8 mouse cellular contexts compared by ENCODE assay signal in the genomic region with DNA sequence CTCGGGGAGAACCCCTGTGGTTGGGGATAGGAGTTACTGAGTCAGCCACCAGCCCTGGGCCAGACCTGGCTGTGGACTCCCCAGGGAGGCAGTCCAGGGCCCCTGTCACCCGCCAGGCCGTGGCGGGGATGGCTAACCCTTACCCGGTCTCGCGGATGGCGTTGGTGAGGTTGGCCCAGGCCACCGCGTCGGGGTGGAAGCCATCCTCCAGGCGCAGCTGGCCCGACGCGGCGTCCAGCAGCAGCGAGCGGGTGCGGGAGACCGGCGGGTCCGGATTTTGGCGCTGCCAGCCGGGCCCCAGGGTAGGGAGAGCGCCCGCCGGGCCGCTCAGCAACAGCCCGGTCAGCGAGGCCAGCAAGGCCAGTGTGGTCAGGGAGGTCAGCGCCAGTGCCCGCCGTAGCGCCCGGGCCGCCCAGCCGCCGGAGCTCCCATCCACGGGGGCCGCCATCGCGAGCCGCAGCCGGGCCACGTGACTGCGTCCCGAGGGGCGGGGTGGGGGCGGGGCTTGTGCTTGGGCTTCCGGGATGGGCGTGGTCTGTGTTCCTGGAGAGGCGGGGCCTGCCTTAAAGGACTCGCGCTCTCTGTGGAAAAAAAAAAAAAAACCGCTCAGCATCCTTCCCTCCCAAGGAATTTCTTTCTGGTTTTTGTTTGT. TPM values are rescaled to one million over a fixed set of nuclear protein-coding genes. Genes with fewer than 3 reads are reported as not detected.
A peak's percentile ranks its signal among the peaks of the same experiment; 100 is the strongest.
DNase-seq lines count a peak whose midpoint lies in the region; ATAC-seq and TF ChIP-seq lines count a peak whose summit lies in the region.

A gene (minus strand): TSS at position 482 of the 652 bp plus-strand sequence.

- H3K4me2 ChIP-seq in embryonic facial prominence, embryonic 11.5 days (ENCODE audit: low read depth, low read length) = peak within 1 kb of the TSS; percentile 91
- peak within 1 kb of the TSS; percentile 94 for H3K4me2 ChIP-seq in limb, embryonic 14.5 days (replicated peaks; ENCODE audit: low read depth, low read length, severe bottlenecking)
- H3K4me2 ChIP-seq in midbrain, embryonic 16.5 days (ENCODE audit: low read length) = peak within 1 kb of the TSS; percentile 72

- H3K27me3 ChIP-seq in embryonic facial prominence, embryonic 11.5 days (ENCODE audit: control insufficient read depth, insufficient read depth, low read length) = no peaks in the 10 kb centered on the region
- no peaks in the 10 kb centered on the region for H3K27me3 ChIP-seq in heart, adult 2 months (ENCODE audit: control insufficient read depth, insufficient read depth, low read length)
- H3K27me3 ChIP-seq in kidney, adult 2 months (replicated peaks; ENCODE audit: control insufficient read depth, insufficient read depth, low read length) = no peaks in the 10 kb centered on the region
- no peaks in the 10 kb centered on the region for H3K27me3 ChIP-seq in limb, embryonic 14.5 days (ENCODE audit: control insufficient read depth, insufficient read depth, low read length)
- H3K27me3 ChIP-seq in midbrain, embryonic 16.5 days (ENCODE audit: control insufficient read depth, insufficient read depth, low read depth, low read length) = no peaks in the 10 kb centered on the region
- no peaks in the 10 kb centered on the region for H3K27me3 ChIP-seq in spleen, adult 2 months (ENCODE audit: control insufficient read depth, insufficient read depth, low read length)

- ATAC-seq in embryonic facial prominence, embryonic 11.5 days (replicated peaks; ENCODE audit: insufficient number of reproducible peaks, low FRiP score, low TSS enrichment, low read depth) = peak; percentile 73
- ATAC-seq in limb, embryonic 14.5 days (ENCODE audit: low FRiP score, low read depth) = peak; percentile 87
- ATAC-seq in midbrain, embryonic 16.5 days = peak; percentile 74

- TF ChIP-seq POLR2A in heart, adult 2 months (IDR thresholded peaks at IDR 0.05; ENCODE audit: insufficient read depth, low read depth, low read length) = peak; percentile 49; the same call in 1 of the 2 replicates
- no peak for TF ChIP-seq POLR2A in kidney, adult 2 months (IDR thresholded peaks at IDR 0.05; ENCODE audit: low read depth, low read length)
- TF ChIP-seq POLR2A in limb, embryonic 14.5 days (IDR thresholded peaks at IDR 0.05; ENCODE audit: borderline replicate concordance, extremely low read depth, insufficient read depth, insufficient read length) = 0 out of 2 replicates have a peak, but pooled peaks have one; percentile 35
- TF ChIP-seq POLR2A in spleen, adult 2 months (IDR thresholded peaks at IDR 0.05; ENCODE audit: low read depth, low read length) = peak; percentile 53

- WGBS in embryonic facial prominence, embryonic 11.5 days = under 1% methylated on average over 39 of the region's 55 CpGs
- under 1% methylated on average over 55 of the region's 55 CpGs for WGBS in heart, adult 2 months
- WGBS in kidney, adult 2 months = 1% methylated on average over 54 of the region's 55 CpGs
- WGBS in limb, embryonic 14.5 days = under 1% methylated on average over 38 of the region's 55 CpGs
- WGBS in midbrain, embryonic 16.5 days = under 1% methylated on average over 52 of the region's 55 CpGs
- 1% methylated on average over 41 of the region's 55 CpGs for WGBS in spleen, adult 2 months

- 0 out of 2 replicates have a peak, but pooled peaks have one; percentile 19 for TF ChIP-seq EP300 in heart, adult 2 months (IDR thresholded peaks at IDR 0.05; ENCODE audit: insufficient read depth, low read depth, low read length)

- peak within 1 kb of the TSS; percentile 84 for H3K9ac ChIP-seq in embryonic facial prominence, embryonic 11.5 days (replicated peaks; ENCODE audit: low read length)
- H3K9ac ChIP-seq in heart, adult 2 months (ENCODE audit: low read depth, low read length) = peak within 1 kb of the TSS; percentile 85
- peak within 1 kb of the TSS; percentile 80 for H3K9ac ChIP-seq in limb, embryonic 14.5 days (ENCODE audit: low read depth, low read length, severe bottlenecking)
- H3K9ac ChIP-seq in midbrain, embryonic 16.5 days (ENCODE audit: low read depth, low read length) = peak within 1 kb of the TSS; percentile 91

- no peaks in the 10 kb centered on the region; the same call in none of the 2 replicates for H3K79me2 ChIP-seq in heart, adult 2 months (replicated peaks; ENCODE audit: control insufficient read depth, insufficient read depth, low read length)

- H3K4me3 ChIP-seq in embryonic facial prominence, embryonic 11.5 days (ENCODE audit: low read depth, low read length) = peak within 1 kb of the TSS; percentile 88
- peak within 1 kb of the TSS; percentile 75 for H3K4me3 ChIP-seq in heart, adult 2 months
- H3K4me3 ChIP-seq in kidney, adult 2 months (ENCODE audit: insufficient read depth, low read depth, low read length) = peak within 1 kb of the TSS; percentile 90
- H3K4me3 ChIP-seq in limb, embryonic 14.5 days (replicated peaks; ENCODE audit: low read length) = peak within 1 kb of the TSS; percentile 89
- H3K4me3 ChIP-seq in midbrain, embryonic 16.5 days (ENCODE audit: low read depth, low read length) = peak within 1 kb of the TSS; percentile 73
- peak within 1 kb of the TSS; percentile 83 for H3K4me3 ChIP-seq in spleen, adult 2 months (ENCODE audit: extremely low read depth, insufficient read depth, insufficient read length)

- no peaks in the 10 kb centered on the region for H3K9me3 ChIP-seq in embryonic facial prominence, embryonic 11.5 days (replicated peaks; ENCODE audit: control insufficient read depth, low read length)
- H3K9me3 ChIP-seq in limb, embryonic 14.5 days (ENCODE audit: control insufficient read depth, low read length) = no peaks in the 10 kb centered on the region
- no peaks in the 10 kb centered on the region for H3K9me3 ChIP-seq in midbrain, embryonic 16.5 days (replicated peaks; ENCODE audit: control insufficient read depth, low read length, poor library complexity, severe bottlenecking)

- intact Hi-C loops in heart, adult 2 months (cut with DNase I) = loop anchor here (10.0 kb wide), 1 partner anchor 172 kb away; no protein-coding TSS in a partner anchor

- no peaks in the 10 kb centered on the region; the same call in 1 of the 2 replicates for H3K4me1 ChIP-seq in embryonic facial prominence, embryonic 11.5 days (ENCODE audit: control insufficient read depth, insufficient read depth, low read length)
- peaks cover 12% of the 10 kb centered on the region for H3K4me1 ChIP-seq in heart, adult 2 months (ENCODE audit: control insufficient read depth, insufficient read depth, low read length)
- peaks cover 10% of the 10 kb centered on the region for H3K4me1 ChIP-seq in kidney, adult 2 months (ENCODE audit: control insufficient read depth, insufficient read depth, low read length)
- H3K4me1 ChIP-seq in limb, embryonic 14.5 days (ENCODE audit: control insufficient read depth, insufficient read depth, low read length) = peaks cover 12% of the 10 kb centered on the region
- H3K4me1 ChIP-seq in midbrain, embryonic 16.5 days (ENCODE audit: control insufficient read depth, insufficient read depth, low read length) = peaks cover 9% of the 10 kb centered on the region; the same call in 1 of the 2 replicates
- H3K4me1 ChIP-seq in spleen, adult 2 months (ENCODE audit: control insufficient read depth, insufficient read depth, insufficient read length) = peaks cover 3% of the 10 kb centered on the region

- TF ChIP-seq CTCF in heart, adult 2 months (IDR thresholded peaks at IDR 0.05) = no peak
- no peak for TF ChIP-seq CTCF in kidney, adult 2 months (conservative IDR thresholded peaks at IDR 0.05; ENCODE audit: insufficient read depth, insufficient read length, low read depth, low read length)
- TF ChIP-seq CTCF in spleen, adult 2 months (IDR thresholded peaks at IDR 0.05; ENCODE audit: extremely low read depth, insufficient read depth, insufficient read length, insufficient replicate concordance) = no peak

- no peak within 1 kb of the TSS for H3K27ac ChIP-seq in embryonic facial prominence, embryonic 11.5 days (replicated peaks; ENCODE audit: low read depth, low read length)
- H3K27ac ChIP-seq in heart, adult 2 months = peak within 1 kb of the TSS; percentile 86
- peak within 1 kb of the TSS; percentile 33; the same call in 1 of the 2 replicates for H3K27ac ChIP-seq in kidney, adult 2 months (ENCODE audit: insufficient read depth, low read depth, low read length)
- H3K27ac ChIP-seq in limb, embryonic 14.5 days (replicated peaks; ENCODE audit: low read depth, low read length) = no peak within 1 kb of the TSS
- 0 out of 2 replicates have a peak within 1 kb of the TSS, but pooled peaks have one; percentile 10 for H3K27ac ChIP-seq in midbrain, embryonic 16.5 days (ENCODE audit: low read length)
- no peak within 1 kb of the TSS for H3K27ac ChIP-seq in spleen, adult 2 months (ENCODE audit: insufficient read depth, low read length)

- peak; percentile 88 for DNase-seq in 3T3-L1 (ENCODE audit: low read depth, low spot score)
- DNase-seq in adrenal gland, postnatal 25 days = peak; percentile 88
- DNase-seq in embryonic facial prominence, embryonic 11.5 days (ENCODE audit: low spot score) = peak; percentile 94
- DNase-seq in heart, adult 2 months = peak; percentile 86
- DNase-seq in kidney, adult 2 months = peak; percentile 89
- peak; percentile 82 for DNase-seq in limb, embryonic 14.5 days (ENCODE audit: low spot score)
- DNase-seq in spleen, adult 2 months (ENCODE audit: low read depth in 1 of 2, low spot score in 2 of 2) = peak; percentile 61 to 74

- no peaks in the 10 kb centered on the region; the same call in 1 of the 2 replicates for H3K36me3 ChIP-seq in embryonic facial prominence, embryonic 11.5 days (replicated peaks; ENCODE audit: control insufficient read depth, insufficient read depth, low read depth, low read length)
- no peaks in the 10 kb centered on the region for H3K36me3 ChIP-seq in heart, adult 2 months (ENCODE audit: control insufficient read depth, insufficient read depth, low read length)
- H3K36me3 ChIP-seq in kidney, adult 2 months (ENCODE audit: control insufficient read depth, insufficient read depth, low read length) = no peaks in the 10 kb centered on the region
- H3K36me3 ChIP-seq in limb, embryonic 14.5 days (ENCODE audit: control insufficient read depth, insufficient read depth, low read length) = no peaks in the 10 kb centered on the region
- 0 out of 2 replicates have a peak, but pooled peaks cover 3% of the 10 kb centered on the region for H3K36me3 ChIP-seq in midbrain, embryonic 16.5 days (ENCODE audit: control insufficient read depth, insufficient read depth, low read length)
- 0 out of 2 replicates have a peak, but pooled peaks cover 1% of the 10 kb centered on the region for H3K36me3 ChIP-seq in spleen, adult 2 months (ENCODE audit: control insufficient read depth, insufficient read depth, low read length)

RNA-seq across cellular contexts. Expression of the gene that starts here (rescaled TPM):
- 76.4 and 93.3 TPM in 2 replicates for total RNA-seq in adrenal gland, postnatal 25 days (2021)
- polyA plus RNA-seq in embryonic facial prominence, embryonic 11.5 days (2014; fragmentation: Nextera tagmentation; extraction: Ambion mirVana) = 20.9 and 25.3 TPM in 2 replicates
- 10 to 100 TPM; 39.5 to 47.1 TPM for total RNA-seq in heart, adult 2 months (2021)
- polyA plus RNA-seq in heart, adult 2 months (2012; rRNA removed) = 27.7 and 32.1 TPM in 2 replicates
- polyA plus RNA-seq in kidney, adult 2 months (2012; rRNA removed) = 48.1 and 49.3 TPM in 2 replicates
- 33.9 and 44.6 TPM in 2 replicates for polyA plus RNA-seq in limb, embryonic 14.5 days (2012; rRNA removed)
- 51.6 and 54.0 TPM in 2 replicates for polyA plus RNA-seq in limb, embryonic 14.5 days (2014; fragmentation: Nextera tagmentation; extraction: Ambion mirVana)
- polyA plus RNA-seq in midbrain, embryonic 16.5 days (2015; fragmentation: Nextera tagmentation; extraction: Ambion mirVana) = 28.7 and 30.6 TPM in 2 replicates
- 34.7 and 35.6 TPM in 2 replicates for polyA plus RNA-seq in spleen, adult 2 months (2012; rRNA removed)

Comparison
In these comparisons a context has a peak if more than half of its experiments do, and no peak if none do; other contexts are left out.
1. H3K27ac ChIP-seq: peak in heart, adult 2 months (single experiment), kidney, adult 2 months (single experiment) and midbrain, embryonic 16.5 days (single experiment); none in embryonic facial prominence, embryonic 11.5 days (single experiment), limb, embryonic 14.5 days (single experiment) and spleen, adult 2 months (single experiment).
2. Peak in every context shown above with its lines, with median percentiles within 50 percentile points of each other: DNase-seq, ATAC-seq, H3K4me2 ChIP-seq, H3K4me3 ChIP-seq and H3K9ac ChIP-seq.